In the genomic region with DNA sequence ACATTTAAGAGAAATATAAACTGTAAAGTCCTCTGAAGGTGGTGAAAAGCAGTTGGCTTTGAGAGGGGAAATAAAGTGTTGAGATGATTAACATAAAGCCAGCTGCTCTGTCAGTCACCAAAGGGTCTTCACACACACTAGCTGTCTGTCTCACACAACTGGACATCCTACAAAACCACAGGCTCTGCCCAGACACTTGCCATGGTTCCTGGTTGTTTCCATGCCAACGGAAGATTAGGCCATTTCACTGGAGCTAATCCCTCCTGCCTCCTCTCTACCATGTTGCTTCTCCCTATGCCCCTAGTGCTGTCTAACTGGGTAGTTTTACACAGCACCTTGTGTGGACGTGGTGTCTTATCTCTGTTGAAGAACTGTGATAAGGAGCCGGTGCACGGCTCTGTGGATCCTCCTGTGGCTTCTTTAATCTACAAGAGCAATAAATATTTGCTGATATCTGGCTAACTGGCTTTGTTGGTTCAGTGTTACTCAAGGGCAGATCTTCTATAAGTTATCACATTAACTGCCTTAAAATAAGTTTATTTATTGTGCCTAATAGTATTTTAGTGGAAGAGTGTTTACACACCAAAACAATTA, we compare ENCODE assay signal across 18 mouse cellular contexts.
DNase-seq lines count a peak whose midpoint lies in the region; ATAC-seq and TF ChIP-seq lines count a peak whose summit lies in the region.
"Had no signal": no experiment of that assay in that cellular context is flagged by ENCODE, and none has a peak within 500 bp of the region (broad histone marks: within the 10 kb centered on the region; RNA-seq: fewer than 3 reads in every experiment).

No protein-coding gene starts in this region.

- TF ChIP-seq POLR2A in myocyte (IDR thresholded peaks at IDR 0.05; ENCODE audit: insufficient read length, low read depth) = no peak

- no peaks in the 10 kb centered on the region for H3K79me2 ChIP-seq in myocyte (ENCODE audit: control insufficient read depth, insufficient read depth)

- H3K9me3 ChIP-seq in hindbrain, embryonic 16.5 days (ENCODE audit: control insufficient read depth, low read length) = no peaks in the 10 kb centered on the region
- H3K9me3 ChIP-seq in hindbrain, embryonic 11.5 days (ENCODE audit: control insufficient read depth, low read length) = no peaks in the 10 kb centered on the region
- H3K9me3 ChIP-seq: embryonic facial prominence, embryonic 12.5 days; limb, embryonic 15.5 days had no signal

- H3K36me3 ChIP-seq in hindbrain, embryonic 16.5 days (ENCODE audit: control insufficient read depth, insufficient read depth, low read length) = no peaks in the 10 kb centered on the region
- H3K36me3 ChIP-seq in hindbrain, embryonic 11.5 days (ENCODE audit: control insufficient read depth, insufficient read depth, low read length) = no peaks in the 10 kb centered on the region
- H3K36me3 ChIP-seq in myocyte (ENCODE audit: control insufficient read depth, insufficient read depth) = no peaks in the 10 kb centered on the region
- H3K36me3 ChIP-seq: embryonic facial prominence, embryonic 12.5 days; limb, embryonic 15.5 days had no signal

- H3ac ChIP-seq in myocyte (ENCODE audit: control insufficient read depth, insufficient read length) = no peak overlapping the region

- no peak overlapping the region for H3K9ac ChIP-seq in hindbrain, embryonic 16.5 days (ENCODE audit: low read depth, low read length)
- no peak overlapping the region for H3K9ac ChIP-seq in hindbrain, embryonic 11.5 days (ENCODE audit: low read depth, low read length)
- H3K9ac ChIP-seq: embryonic facial prominence, embryonic 12.5 days; limb, embryonic 15.5 days had no signal

- DNase-seq in hindbrain, embryonic 11.5 days (ENCODE audit: low spot score) = no peak
- DNase-seq in embryo, embryonic 10.5 days (ENCODE audit: low spot score) = peak; percentile 31
- no peak for DNase-seq in right cerebral cortex, postnatal 10 days (ENCODE audit: low spot score in 2 of 2)
- no peak for DNase-seq in heart, postnatal 25 days (ENCODE audit: low spot score)
- DNase-seq in layer of hippocampus, postnatal 36 days = no peak
- DNase-seq: adrenal gland, adult 8-10 months; cerebellum, adult 9-10 months; heart, postnatal 10 days; lung, adult 2 months; right cerebral cortex, postnatal 4 days had no signal

- no peak overlapping the region for H3K27ac ChIP-seq in hindbrain, embryonic 16.5 days (ENCODE audit: low read depth, low read length)
- no peak overlapping the region for H3K27ac ChIP-seq in hindbrain, embryonic 11.5 days (ENCODE audit: low read depth, low read length)
- H3K27ac ChIP-seq: embryonic facial prominence, embryonic 12.5 days; kidney, postnatal 0 days; layer of hippocampus, adult 2 months; limb, embryonic 15.5 days; macrophage had no signal

- no peaks in the 10 kb centered on the region for H3K27me3 ChIP-seq in hindbrain, embryonic 16.5 days (replicated peaks; ENCODE audit: control insufficient read depth, insufficient read depth, low read length)
- no peaks in the 10 kb centered on the region for H3K27me3 ChIP-seq in hindbrain, embryonic 11.5 days (ENCODE audit: control insufficient read depth, insufficient read depth, low read length)
- H3K27me3 ChIP-seq in myocyte (ENCODE audit: control insufficient read depth, insufficient read depth, insufficient read length) = no peaks in the 10 kb centered on the region
- H3K27me3 ChIP-seq: embryonic facial prominence, embryonic 12.5 days; limb, embryonic 15.5 days had no signal

- 67% methylated on average over 4 of the region's 4 CpGs for WGBS in hindbrain, embryonic 16.5 days
- 86% methylated on average over 4 of the region's 4 CpGs for WGBS in hindbrain, embryonic 11.5 days

- H3K4me2 ChIP-seq in hindbrain, embryonic 16.5 days (ENCODE audit: low read length) = no peak overlapping the region
- H3K4me2 ChIP-seq in hindbrain, embryonic 11.5 days (replicated peaks; ENCODE audit: low read depth, low read length) = no peak overlapping the region
- no peak overlapping the region for H3K4me2 ChIP-seq in myocyte (ENCODE audit: low read depth)
- H3K4me2 ChIP-seq: embryonic facial prominence, embryonic 12.5 days; limb, embryonic 15.5 days had no signal

- H3K4me3 ChIP-seq in hindbrain, embryonic 16.5 days (ENCODE audit: low read length) = no peak overlapping the region
- no peak overlapping the region for H3K4me3 ChIP-seq in hindbrain, embryonic 11.5 days (ENCODE audit: low read depth, low read length)
- no peak overlapping the region for H3K4me3 ChIP-seq in myocyte
- H3K4me3 ChIP-seq: embryonic facial prominence, embryonic 12.5 days; layer of hippocampus, adult 2 months; limb, embryonic 15.5 days had no signal

- no peaks in the 10 kb centered on the region for H3K4me1 ChIP-seq in hindbrain, embryonic 16.5 days (ENCODE audit: control insufficient read depth, insufficient read depth, low read depth, low read length)
- no peaks in the 10 kb centered on the region for H3K4me1 ChIP-seq in hindbrain, embryonic 11.5 days (replicated peaks; ENCODE audit: control insufficient read depth, insufficient read depth, low read length)
- H3K4me1 ChIP-seq: embryonic facial prominence, embryonic 12.5 days; limb, embryonic 15.5 days had no signal

- intact Hi-C loops in heart, postnatal 25 days (cut with DNase I) = no loop called here

- ATAC-seq in hindbrain, embryonic 16.5 days = peak; percentile 70
- no peak for ATAC-seq in hindbrain, embryonic 11.5 days (ENCODE audit: low FRiP score)
- ATAC-seq in megakaryocyte progenitor cell, adult 5-6 weeks (replicated peaks; ENCODE audit: poor library complexity) = 0 out of 2 replicates have a peak, but pooled peaks have one; percentile 14

TF ChIP-seq in myocyte, 11 proteins besides CTCF, POLR2A, EP300 and RAD21:
- TF ChIP-seq POLR2AphosphoS2 (IDR thresholded peaks at IDR 0.05; ENCODE audit: insufficient read length, low read depth) (no peak), MYOD1 (IDR thresholded peaks at IDR 0.05; ENCODE audit: control insufficient read depth in 1 of 3, insufficient read length in 2 of 3, low read depth in 2 of 3) (peak in 2 of 3 experiments; percentile 80 to 89)
